Mouse (Mus musculus) heart, adult 8-10 months (tissue): Measurements from ENCODE around the gene Cfb. TPM values are rescaled to one million over a fixed set of nuclear protein-coding genes. Genes with fewer than 3 reads are reported as not detected.
"Not testable (repeated sequence)": the region's sequence is repeated elsewhere in the genome, so short reads cannot be mapped to it uniquely, and the experiment has no call there.

ENCODE experiments used
- DNase-seq: peaks from one replicate; pipeline ENCODE4 v3.0.0; 2022; ENCODE audit warnings: low spot score
- microRNA-seq: library from miRNA; unstranded; fragments of <30 nt; microRNA quantifications from one replicate; pipeline ENCODE4 v1.2.0, GENCODE M21; 2022
- total RNA-seq, 4 experiments: library from RNA; stranded (reverse); gene quantifications; 2 replicates each; pipeline ENCODE4 v1.2.4; 2022

Cfb gene
- total RNA-seq, 4 experiments from 2014 or later, result 2.2 to 8.5 (median 4.5) TPM

GRCm38 (mm10) chr17:34837464-34838324, 24.6 kb downstream of the Cfb start:
- no peak for DNase-seq

- peak; percentile 97 for DNase-seq
Observed at GRCm38 (mm10) chr17:34836856-34837221, 25.5 kb downstream of the Cfb start, which contains the start of the genes Stk19 and Dxo. Stk19 (minus strand) TSS chr17:34836945. Dxo (plus strand) TSS chr17:34837019.

DNA sequence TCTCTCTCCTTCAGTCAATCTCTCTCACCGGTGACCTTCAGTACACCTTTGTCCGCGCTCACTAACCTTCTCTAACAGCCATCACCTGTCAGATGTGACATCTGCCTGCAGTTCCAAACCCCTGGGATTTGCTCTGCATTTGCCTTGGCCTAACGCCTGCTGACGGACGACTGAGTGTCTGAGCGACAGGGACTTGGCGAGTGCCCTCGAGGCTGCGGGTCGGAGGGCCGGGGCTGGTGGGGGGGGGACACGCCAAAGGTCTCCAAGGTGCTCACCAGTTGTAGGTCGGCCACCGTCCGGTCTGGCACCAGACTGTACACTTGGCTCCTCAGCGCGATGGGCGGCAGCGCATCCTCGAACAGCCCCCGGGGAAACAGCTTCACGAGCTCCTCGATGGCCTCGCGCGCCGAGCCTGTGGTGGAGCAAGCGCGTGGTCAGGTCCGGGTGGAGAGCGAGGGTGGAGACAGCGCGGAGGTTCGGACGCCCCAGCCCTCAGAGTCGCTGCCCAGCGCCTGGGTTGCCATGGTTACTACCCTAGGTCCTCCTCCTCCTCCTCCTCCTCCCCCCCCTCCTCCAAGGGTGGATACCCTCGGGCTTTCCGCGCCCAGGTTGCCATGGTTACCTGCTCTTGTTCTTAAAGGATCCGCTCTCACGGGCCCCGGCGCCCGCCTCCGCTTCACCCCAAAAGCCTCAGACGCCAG, 26.0 kb downstream of the Cfb start:
- DNase-seq, result no peak

DNA sequence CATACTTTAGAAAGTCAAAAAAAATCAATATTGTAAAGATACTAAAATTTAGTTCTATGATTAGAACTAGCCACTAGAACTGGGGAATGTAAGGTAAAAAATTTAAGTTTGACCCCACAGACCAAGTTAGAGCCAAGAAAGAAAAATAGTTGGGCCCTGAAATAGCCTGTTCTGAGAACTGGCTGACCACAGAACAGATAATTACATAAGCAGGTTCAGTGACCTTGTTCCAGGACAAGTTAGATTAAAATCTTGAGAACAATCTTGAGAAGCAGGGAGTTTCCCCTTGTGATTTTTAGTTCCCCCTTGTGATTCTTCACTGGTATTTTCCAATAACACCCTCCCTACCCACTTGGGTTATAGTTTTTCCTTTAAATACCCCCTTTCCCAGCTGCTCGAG, 31.5 kb downstream of the Cfb start:
- DNase-seq, result not testable (repeated sequence)

DNA sequence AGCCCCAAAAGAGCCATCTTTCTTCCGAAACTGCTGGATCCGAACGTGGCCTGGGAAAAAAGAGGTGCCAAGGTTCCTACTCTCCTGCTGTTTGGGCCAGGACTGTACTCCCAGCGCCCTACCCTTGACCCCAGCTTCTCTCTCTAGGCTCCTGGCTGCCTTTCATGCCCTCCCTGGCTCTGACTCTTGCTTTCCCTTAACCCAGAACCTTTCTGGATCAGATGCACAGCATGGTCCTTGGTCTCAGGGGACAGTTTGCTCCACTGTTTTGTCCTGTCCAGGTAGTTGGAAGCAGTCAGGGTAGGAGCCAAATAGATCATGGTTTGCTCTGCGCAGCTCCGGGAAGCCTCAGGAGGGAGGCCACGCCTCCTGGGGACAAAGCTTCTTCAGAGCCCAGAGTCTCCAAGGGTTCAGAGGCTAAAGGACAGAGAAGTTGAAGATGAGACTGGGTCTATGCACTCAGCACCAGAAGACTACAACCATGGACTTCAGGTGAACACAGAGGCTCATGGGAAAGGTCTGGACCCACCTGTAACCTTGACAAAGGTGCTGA, 47.4 kb downstream of the Cfb start:
- DNase-seq, result no peak

GRCm38 (mm10) chr17:34813747-34814146, 48.6 kb downstream of the Cfb start:
- DNase-seq, result not testable (repeated sequence)

GRCm38 (mm10) chr17:34811275-34811674, 51.0 kb downstream of the Cfb start:
- no peak for DNase-seq

DNA sequence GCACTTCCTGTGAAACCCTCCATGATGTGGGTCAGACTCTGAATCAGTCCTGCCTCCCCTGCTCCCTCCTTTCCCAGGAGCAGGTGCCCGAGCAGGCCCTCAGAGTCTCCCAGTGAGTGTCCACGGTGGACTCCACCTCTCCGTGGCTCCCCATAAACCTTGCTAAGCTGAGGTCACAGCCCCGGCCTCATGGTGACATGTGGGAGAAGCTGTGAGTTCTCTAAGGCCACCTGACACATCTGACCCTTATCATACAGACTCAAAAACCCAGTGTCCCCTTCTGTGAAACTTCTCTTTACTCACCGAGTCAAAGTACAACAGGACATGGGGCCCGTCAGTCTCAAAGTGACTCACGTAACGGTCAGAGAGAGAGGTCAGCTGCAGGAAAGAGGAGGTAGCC, 51.5 kb downstream of the Cfb start:
- not testable (repeated sequence) for DNase-seq

DNA sequence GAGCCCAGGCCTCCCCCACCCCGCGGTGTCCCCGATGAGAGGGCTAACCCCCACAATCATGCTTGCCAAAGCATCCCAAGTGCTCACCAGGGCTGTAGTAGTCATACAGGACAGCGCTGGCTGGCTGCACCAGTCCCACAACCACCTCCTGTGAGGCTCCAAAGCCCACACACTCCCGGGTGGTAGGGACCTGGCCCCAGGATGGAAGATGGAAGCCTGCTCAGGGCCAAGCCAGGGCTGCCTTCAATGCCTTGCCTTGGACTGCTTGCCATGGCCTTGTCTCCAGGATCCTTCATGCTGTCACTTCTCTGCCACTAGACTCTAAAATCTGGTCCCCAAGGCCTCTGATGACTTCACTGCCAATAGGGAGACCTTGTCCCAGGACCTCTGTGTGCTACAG, 51.9 kb downstream of the Cfb start:
- not testable (repeated sequence) for DNase-seq

- no peak for DNase-seq
Observed at GRCm38 (mm10) chr17:34808599-34809205, 53.6 kb downstream of the Cfb start.

DNA sequence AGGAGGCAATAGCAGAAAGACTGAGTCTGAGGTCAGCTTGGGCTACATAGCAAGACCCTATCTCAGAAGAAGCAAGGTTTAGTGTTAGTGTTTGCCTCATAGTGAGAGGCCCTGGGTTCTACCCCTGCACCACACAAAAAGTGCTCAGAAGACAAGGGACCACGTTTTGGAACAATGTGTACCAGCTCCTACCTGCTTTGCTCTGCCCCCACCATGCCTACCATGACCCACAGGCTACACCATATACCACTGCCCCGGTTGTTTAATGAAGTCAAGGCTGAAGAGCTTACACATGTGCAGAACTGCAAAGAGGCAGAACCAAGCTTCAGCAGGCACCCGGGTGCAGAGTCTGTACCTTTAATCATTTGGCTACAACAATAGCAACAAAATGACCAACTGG, 55.1 kb downstream of the Cfb start:
- no peak for DNase-seq

Small RNA genes within 50 kb of the gene (microRNA-seq; reads per million reads assigned to microRNA genes)
- gene Mir6970 (not detected), gene Mir6971 (2.5 reads per million), gene Mir6972 (not detected)

Other genes with a start within 250 kb of the Cfb start
- 1 to 10 TPM in 3 of 4 experiments, under 1 TPM in 1; 0.94 to 1.3 (median 1.0) TPM for gene Egfl8, start 246.5 kb downstream of the Cfb start, total RNA-seq
- 10 to 100 TPM; 48.1 to 68.8 (median 59.5) TPM for gene Ppt2, start 234.0 kb downstream of the Cfb start, total RNA-seq
- 1 to 10 TPM in 3 of 4 experiments, under 1 TPM in 1; 0.92 to 1.4 (median 1.1) TPM for gene Prrt1, start 233.0 kb downstream of the Cfb start, total RNA-seq
- gene Fkbpl, start 217.8 kb downstream of the Cfb start, total RNA-seq, result 1 to 10 TPM; 6.9 to 9.7 (median 8.6) TPM
- 10 to 100 TPM; 14.4 to 19.9 (median 16.0) TPM for gene Atf6b, start 215.4 kb downstream of the Cfb start, total RNA-seq
- gene Tnxb, start 192.0 kb downstream of the Cfb start, total RNA-seq, result 10 to 100 TPM; 22.4 to 34.3 (median 32.2) TPM
- gene C4b, start 118.6 kb downstream of the Cfb start, total RNA-seq, result 10 to 100 TPM; 14.3 to 71.5 (median 21.2) TPM
- under 1 TPM in 1 of 4 experiments, not detected in 3; 0.35 TPM for gene Cyp21a1, start 58.0 kb downstream of the Cfb start, total RNA-seq
- gene Stk19, start 25.6 kb downstream of the Cfb start, total RNA-seq, result 10 to 100 TPM in 2 of 4 experiments, 1 to 10 TPM in 2; 8.2 to 14.6 (median 9.5) TPM
- gene Dxo, start 25.5 kb downstream of the Cfb start, total RNA-seq, result 10 to 100 TPM; 10.6 to 15.9 (median 11.5) TPM
- gene Skiv2l, start 12.3 kb downstream of the Cfb start, total RNA-seq, result 10 to 100 TPM; 21.8 to 29.1 (median 25.8) TPM
- 10 to 100 TPM; 16.6 to 17.9 (median 16.7) TPM for gene Nelfe, start 12.1 kb downstream of the Cfb start, total RNA-seq
- 1 to 10 TPM; 8.5 to 9.9 (median 9.1) TPM for gene Zbtb12, start 17.0 kb upstream of the Cfb start, total RNA-seq
- gene Gm20547, start 19.5 kb upstream of the Cfb start, total RNA-seq, result not detected
- gene C2, start 35.7 kb upstream of the Cfb start, total RNA-seq, result 1 to 10 TPM; 1.8 to 4.1 (median 3.0) TPM
- 10 to 100 TPM; 41.5 to 45.8 (median 42.4) TPM for gene Ehmt2, start 36.0 kb upstream of the Cfb start, total RNA-seq
- gene Slc44a4, start 51.9 kb upstream of the Cfb start, total RNA-seq, result not detected
- gene Neu1, start 68.7 kb upstream of the Cfb start, total RNA-seq, result 10 to 100 TPM; 13.0 to 16.1 (median 14.4) TPM
- 1 to 10 TPM; 1.4 to 5.5 (median 2.6) TPM for gene Hspa1b, start 96.7 kb upstream of the Cfb start, total RNA-seq
- gene Gm20481, start 107.4 kb upstream of the Cfb start, total RNA-seq, result not detected
- 1 to 10 TPM; 1.8 to 7.5 (median 3.6) TPM for gene Hspa1a, start 109.6 kb upstream of the Cfb start, total RNA-seq
- gene Hspa1l, start 110.2 kb upstream of the Cfb start, total RNA-seq, result 10 to 100 TPM in 2 of 4 experiments, 1 to 10 TPM in 2; 8.7 to 13.3 (median 11.0) TPM
- 10 to 100 TPM; 17.5 to 21.7 (median 17.9) TPM for gene Lsm2, start 119.3 kb upstream of the Cfb start, total RNA-seq
- gene Vars, start 138.5 kb upstream of the Cfb start, total RNA-seq, result 10 to 100 TPM; 28.3 to 31.4 (median 29.3) TPM
- 10 to 100 TPM; 12.0 to 18.5 (median 16.6) TPM for gene Vwa7, start 154.1 kb upstream of the Cfb start, total RNA-seq
- not detected for gene Sapcd1, start 165.5 kb upstream of the Cfb start, total RNA-seq
- gene Msh5, start 184.2 kb upstream of the Cfb start, total RNA-seq, result under 1 TPM in 2 of 4 experiments, not detected in 2; 0.33 to 0.56 TPM
- 10 to 100 TPM; 21.6 to 33.8 (median 30.0) TPM for gene Clic1, start 187.4 kb upstream of the Cfb start, total RNA-seq
- gene Ddah2, start 196.5 kb upstream of the Cfb start, total RNA-seq, result 10 to 100 TPM; 13.5 to 22.7 (median 21.5) TPM
- gene Ly6g6c, start 202.9 kb upstream of the Cfb start, total RNA-seq, result not detected
- gene Mpig6b, start 203.7 kb upstream of the Cfb start, total RNA-seq, result 1 to 10 TPM in 1 of 4 experiments, under 1 TPM in 3; 0.34 to 1.0 (median 0.85) TPM
- gene Ly6g6e, start 214.4 kb upstream of the Cfb start, total RNA-seq, result not detected
- gene Ly6g6d, start 215.5 kb upstream of the Cfb start, total RNA-seq, result under 1 TPM in 3 of 4 experiments, not detected in 1; 0.69 to 0.95 (median 0.85) TPM
- gene Ly6g6f, start 223.1 kb upstream of the Cfb start, total RNA-seq, result under 1 TPM in 1 of 4 experiments, not detected in 3; 0.24 TPM
- gene Abhd16a, start 226.7 kb upstream of the Cfb start, total RNA-seq, result 10 to 100 TPM; 60.7 to 64.8 (median 62.3) TPM
- gene Ly6g5c, start 245.8 kb upstream of the Cfb start, total RNA-seq, result not detected